Mouse (Mus musculus) inflammation-experienced regulatory T-cells, adult 6 months (primary cell): ENCODE measurements around the gene Clec3b. TPM values are rescaled to one million over a fixed set of nuclear protein-coding genes. Genes with fewer than 3 reads are reported as not detected.
A peak's percentile ranks its signal among the peaks of the same experiment; 100 is the strongest.

Experiments used
- ATAC-seq: one replicate; pipeline ENCODE4 v1.8.0; 2017
- polyA plus RNA-seq, 3 experiments: library from polyadenylated mRNA; unstranded; fragments of 100-300 nt; shearing (Covaris generic); gene quantifications; one replicate each; pipeline ENCODE4 v1.2.1; 2017

The Clec3b gene
- under 1 TPM in 1 of 3 experiments, not detected in 2; 0.46 TPM for polyA plus RNA-seq

DNA sequence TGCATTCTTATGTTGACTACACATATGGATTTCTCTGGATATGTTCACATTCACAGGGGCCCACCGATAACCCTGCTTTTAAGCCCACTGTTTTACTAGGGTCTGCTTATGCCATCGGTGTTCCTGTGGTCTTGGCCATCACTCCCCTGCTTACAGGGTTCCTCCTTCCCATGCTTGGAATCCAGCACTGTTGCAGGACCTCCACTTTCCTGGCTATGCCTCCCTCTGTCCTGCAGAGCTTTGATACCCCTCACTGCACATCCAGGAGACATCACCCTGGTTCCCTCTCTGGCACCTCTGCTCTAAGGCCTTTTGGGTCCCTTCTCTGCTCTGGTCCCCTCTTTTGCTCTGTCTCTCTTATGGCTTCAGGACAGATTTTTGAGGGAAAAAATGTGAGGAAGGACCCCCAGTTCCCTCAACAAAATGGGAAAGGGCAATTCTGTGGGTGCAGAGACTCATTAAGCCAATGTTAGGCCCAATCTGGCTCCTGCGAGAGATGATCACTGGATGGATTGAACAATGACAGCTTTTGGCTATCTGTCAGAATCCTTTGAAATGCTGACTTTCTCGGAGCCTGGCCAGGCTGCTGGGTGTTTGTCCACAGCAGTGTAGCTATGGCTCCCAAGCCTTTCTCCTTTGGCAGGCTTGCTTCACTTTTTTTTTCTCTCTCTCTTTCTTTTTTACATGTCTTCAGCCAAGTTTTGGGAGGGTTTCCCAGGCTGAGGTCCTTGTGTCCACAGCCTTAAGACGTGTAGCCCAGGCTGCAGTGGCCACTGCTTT lies at the start of gene Clec3b:
Gene Clec3b, plus strand, starts transcription at position 706 of the 780 bp plus-strand sequence.
- ATAC-seq = no peak

DNA sequence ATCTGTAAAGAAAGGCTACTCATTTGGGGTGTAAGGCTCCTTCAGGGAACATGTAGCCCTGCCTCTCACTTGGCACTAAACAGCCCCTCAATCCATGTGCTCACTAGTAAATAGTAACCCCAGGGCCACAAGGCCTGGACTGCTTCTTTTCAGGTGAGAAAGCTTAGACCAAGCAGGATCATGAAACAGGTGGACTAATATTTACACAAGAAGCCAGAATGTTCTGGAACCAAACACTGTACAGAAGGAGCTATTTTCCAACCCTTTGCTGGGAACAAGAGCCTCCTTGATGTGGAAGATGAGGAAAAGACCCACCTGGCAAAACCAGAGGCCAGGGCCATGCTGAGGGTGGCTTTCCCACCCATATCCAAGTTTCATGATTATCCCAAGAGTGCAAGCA lies 47.3 kb upstream of the Clec3b start:
- no peak for ATAC-seq

DNA sequence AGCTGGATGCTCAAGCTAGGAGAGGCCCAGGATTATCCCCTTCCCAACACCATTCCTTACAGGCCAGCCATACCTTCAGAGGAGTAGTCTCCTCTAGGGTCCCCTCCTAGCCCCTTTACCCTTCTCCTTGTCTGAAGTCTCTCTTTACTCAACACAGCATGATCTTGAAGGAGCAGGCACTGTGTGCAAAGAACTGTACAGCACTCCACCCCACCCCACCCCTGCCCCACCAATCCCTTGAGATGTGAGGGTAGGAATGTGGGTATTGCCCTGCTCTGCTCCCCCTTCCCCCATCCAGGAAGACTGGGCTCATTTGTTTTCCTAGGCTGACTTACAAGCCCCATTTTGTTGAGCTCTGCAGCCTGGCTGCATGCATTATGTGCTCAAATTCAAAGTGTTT lies 46.4 kb upstream of the Clec3b start:
- no peak for ATAC-seq

DNA sequence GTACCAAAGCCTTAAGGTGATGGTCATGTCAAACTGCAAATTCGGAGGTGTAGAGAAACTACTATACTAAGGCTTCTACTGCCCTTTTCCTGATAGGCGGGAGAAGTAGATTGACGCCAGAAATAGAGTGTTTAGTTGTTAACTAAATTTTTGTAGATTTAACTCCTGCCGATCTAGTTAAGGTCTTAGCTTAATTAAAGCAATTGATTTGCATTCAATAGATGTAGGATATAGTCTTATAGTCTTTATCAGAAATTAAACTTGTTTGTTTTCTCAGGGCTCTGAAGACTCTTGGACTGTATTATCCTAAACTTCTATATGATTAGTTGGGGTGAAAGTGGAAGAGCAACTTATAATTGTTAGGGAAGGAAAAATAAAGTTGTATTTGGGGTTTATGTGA lies 43.6 kb upstream of the Clec3b start:
- peak; percentile 98 for ATAC-seq

DNA sequence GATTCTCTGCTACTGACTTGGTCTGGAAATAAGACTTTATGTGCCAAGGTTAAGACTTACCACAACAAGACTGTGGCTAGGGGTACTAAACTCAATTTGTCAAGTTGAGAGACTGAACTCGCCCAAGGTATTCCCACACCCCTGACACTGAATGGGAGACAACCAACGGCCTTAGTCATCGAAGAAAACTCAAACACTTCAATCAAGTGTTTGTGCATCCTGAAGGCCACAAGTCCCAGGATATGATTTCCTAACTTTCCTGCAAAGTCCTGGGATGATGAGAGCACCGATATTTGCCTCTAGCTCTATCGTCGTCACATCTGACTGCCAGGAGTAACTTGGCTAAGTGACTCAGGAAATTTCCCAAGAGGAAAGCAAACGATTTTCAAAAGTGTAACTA lies 41.6 kb upstream of the Clec3b start:
- no peak for ATAC-seq

DNA sequence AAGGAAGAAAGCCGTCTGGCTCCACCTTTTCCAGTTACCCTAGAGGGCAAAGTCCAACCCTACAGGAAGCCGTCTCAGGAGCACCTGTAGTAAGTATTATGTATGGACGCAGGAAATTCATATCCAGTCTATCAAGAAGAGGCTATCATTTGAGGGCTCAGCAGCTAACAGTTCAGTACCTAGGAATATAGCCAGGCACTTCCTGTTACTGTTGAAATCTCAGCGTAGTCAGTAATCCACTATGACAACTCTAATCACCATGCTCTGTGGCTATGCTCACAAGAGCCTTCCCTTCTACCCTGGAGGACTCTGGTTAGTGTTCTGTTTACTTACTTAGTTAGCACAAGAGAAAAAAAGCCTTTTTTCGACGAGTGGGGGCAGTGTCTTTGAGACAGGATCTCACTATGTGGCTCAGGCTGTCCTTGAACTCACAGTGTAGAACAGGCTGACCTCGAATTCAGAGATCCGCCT lies 39.0 kb upstream of the Clec3b start:
- no peak for ATAC-seq

DNA sequence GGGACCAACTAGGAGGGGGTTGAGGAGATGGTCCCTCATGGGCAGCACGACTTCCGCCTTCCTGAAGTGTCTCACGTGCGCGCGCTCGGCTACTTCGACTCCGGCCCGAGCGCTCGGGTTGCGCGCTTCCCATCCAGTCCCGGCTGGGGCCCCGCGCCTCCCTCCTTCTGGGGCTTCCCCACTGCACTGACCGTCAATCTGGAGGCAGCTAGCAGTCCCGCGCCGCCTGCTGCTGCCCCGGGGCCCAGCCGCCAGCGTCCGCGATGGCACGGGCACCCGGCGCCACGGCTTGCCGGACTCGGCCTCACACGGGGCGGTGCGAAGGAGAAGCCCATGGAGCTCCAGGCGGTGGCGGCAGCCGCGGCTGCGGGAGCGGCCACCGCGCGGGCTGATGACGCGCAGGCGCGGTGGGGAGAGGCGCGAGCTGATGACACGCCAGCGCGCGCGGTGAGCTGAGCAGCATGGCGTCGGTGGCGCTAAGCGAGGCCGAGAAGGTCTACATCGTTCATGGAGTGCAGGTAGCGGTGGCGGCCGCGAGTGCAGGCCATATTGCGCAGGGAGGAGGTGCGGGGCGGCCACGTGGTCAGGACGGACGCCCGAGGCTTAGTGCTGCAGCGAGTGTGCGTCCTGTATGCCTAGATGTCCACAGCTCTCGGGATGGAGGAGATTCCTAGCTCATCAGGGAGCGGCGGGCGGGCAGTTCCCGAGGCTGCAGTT lies 37.8 kb upstream of the Clec3b start, which contains the start of the genes Zdhhc3 and Exosc7:
Gene Zdhhc3, minus strand, starts transcription at position 401 of the 717 bp plus-strand sequence.
Gene Exosc7, plus strand, starts transcription at position 411 of the 717 bp plus-strand sequence.
- peak; percentile 87 for ATAC-seq

DNA sequence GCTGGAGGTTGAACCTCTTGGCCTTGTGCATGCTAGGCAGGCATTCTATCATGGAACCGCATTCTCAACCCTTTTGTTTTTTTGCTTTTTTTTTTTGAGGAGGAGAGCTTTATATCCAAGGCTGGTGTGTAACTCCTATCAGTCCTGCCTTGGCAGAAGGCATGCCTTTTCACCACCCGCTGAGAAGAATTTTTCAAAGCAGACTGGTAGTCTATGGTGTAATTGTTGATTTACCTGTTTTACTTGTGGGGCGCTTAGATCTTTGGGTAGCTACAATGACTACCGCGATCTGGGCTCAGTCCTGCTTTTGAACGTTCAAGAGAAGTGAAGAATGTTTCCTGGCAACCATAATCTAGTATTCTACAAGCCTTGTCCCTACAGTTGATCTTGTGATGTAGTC lies 36.8 kb upstream of the Clec3b start:
- ATAC-seq = no peak

DNA sequence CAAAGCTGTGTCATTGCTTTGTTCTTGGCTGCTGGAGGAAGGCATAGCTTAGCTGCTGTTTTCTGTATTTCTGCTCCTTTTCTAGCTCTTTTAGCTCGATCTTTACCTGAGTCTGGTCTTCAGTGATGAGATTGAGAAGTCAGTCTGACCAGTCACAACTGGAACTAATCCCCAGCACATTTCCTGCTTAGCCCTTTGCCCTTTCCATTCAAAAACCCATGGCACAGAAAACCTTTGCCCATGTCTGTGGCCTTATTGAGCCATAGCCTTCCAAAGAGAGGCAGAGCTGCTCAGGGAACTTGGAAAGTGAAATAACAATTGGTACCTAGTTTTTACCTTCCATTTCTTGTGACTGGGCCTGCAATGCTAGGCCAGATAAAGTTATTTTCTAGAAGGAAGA lies 35.2 kb upstream of the Clec3b start:
- no peak for ATAC-seq

DNA sequence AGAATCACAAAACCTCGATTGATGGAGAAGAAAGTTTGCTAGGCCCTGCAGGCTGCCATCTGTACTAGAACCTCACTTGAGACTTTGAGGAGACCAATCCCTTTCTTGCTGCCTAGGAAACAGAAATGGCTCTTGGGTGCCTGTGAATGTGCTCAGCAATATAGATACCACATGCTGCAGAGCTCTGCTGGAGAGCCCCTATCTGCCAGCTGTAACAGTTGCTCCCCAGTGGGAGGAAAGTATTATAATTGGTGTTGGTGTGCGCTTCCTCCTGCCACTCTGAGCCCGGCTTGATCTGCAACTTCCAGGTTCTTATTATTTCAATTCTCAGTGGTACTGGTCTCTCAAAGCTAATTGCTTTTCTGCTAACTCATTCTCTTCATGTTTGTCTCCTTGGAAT lies 27.7 kb upstream of the Clec3b start:
- ATAC-seq = no peak

DNA sequence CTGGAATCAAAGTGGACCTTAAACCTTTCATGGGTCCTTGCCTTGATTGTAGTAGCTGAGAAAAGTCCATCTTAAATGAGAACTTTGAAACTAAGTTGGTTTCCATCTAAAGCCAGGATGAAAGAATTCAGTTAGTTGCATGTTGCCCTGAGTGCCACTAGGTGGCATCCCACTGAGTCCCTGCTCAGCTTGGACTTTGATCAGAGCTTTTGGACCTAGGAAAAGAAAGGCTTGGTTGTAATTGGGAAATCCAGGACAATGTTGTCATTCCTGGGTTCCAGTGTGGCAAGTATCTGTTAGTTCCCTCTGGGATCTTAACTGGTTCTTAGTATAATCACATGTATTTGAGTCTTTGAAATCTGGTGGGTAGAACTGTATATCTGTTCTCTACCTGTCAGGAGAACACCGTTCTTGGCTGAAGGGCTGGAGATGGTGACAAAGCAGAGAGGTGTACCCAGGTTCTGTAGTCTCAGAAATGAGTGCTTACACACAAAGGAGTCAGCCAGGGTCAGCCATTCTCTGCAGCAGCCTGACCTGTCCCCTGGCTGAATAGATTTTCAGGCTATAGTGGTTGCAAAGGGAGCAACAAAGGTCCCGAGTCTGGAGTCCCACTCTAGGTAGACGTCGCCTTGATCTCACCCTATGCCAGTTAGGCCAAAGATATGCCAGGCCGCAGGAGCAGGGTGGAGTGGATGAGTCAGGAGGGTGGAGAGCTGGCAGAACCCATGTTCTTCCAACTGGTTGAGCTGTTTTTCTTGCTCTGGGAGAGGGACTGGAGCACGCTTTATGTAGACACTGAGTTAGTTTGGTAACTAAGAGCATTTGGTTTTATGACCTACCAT lies 27.0 kb upstream of the Clec3b start:
- ATAC-seq = peak; percentile 63

DNA sequence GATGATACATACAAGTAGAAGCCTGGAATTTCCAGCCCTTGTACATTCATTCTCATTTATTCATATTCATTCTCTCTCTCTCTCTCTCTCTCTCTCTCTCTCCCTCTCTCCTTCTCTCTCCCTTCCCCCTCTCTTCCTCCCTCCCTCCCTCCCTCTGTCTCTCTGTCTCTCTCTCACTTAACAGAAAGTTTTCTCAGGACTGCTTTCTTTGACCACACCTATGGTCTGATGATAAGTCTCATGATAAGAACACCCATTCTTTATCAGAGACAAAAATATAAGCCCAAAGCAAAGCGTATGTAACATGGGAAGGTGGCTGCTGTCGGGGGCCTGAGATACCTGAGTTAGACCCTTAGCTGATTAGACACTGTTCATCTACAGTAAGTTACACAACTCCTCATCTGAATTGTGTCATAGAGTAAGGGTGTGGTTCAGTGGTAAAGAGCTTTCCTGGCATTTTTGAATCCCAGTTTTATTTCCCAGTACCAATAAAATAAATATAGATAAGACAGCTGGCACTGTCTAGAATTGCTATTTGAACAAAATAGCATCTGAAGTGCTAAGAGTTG lies 26.2 kb upstream of the Clec3b start:
- no peak for ATAC-seq

DNA sequence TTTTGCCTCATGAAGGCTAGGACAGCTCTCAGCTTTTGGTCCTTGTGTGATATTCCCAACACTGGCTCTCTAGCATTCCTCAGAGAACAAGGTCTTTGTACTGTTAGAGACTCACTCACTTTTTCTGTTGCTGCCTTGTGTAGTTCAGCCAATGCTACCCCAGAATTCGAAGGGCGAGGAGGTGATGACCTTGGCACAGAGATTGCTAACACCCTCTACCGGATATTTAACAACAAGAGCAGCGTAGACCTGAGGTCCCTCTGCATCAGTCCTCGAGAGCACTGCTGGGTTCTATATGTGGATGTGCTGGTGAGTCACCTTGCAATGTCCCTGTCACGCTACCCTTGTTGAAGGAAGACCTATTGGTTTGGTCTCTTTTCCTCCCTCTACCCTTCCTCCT lies 23.1 kb upstream of the Clec3b start:
- ATAC-seq = no peak

DNA sequence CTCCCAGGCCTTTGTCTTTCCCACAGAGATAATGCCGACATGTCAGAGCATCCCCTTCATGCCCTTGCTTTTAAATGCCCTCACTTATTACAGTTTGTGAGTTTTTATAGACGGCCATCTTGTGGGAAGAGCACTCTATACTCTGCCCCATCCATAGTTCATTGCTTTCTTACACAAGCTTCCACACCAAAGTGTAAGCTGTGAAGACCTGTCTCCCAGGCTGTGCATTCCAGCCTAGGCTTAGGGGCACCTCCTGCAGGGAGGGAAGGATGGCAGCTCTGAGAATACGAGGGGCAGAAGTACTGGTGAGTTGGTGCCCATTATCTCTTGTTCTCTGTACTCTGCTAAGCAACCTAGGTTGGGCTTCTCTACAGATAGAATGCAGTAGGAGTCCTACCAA lies 17.8 kb upstream of the Clec3b start:
- no peak for ATAC-seq

DNA sequence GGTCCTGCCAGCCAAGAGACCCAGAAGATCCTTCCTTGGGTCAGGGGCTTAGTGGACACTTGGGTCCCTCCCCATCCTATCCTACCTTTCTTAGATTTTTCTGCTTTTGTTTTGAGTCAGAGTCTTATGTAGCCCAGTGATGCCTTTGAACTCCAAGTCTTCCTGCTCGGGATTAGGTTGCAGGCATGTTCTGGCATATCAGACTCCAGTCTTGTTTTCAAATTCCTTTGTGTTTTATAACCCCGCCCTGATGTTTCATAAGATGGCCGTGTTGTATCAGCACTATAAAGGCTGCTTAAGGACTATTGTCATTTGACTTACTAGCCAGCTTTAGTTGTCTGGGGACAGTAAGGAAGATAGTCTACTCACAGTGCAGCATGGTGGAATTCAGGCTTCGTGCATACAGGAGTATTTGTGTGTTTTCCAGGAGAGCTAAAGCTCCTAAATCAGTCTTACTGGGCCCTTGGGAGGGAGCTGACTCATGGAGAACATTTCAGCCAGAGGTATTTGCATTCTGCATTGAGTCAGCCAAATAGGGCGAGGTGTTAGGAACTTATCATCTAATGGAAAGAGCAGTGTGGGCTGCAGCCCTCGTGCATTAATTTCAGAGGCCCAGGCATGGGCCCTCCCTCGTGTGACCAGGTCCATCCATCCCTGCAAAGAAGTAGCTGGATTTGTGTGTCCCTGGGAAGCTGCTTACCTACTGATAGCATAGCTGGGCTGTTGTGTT lies 13.6 kb upstream of the Clec3b start:
- no peak for ATAC-seq

DNA sequence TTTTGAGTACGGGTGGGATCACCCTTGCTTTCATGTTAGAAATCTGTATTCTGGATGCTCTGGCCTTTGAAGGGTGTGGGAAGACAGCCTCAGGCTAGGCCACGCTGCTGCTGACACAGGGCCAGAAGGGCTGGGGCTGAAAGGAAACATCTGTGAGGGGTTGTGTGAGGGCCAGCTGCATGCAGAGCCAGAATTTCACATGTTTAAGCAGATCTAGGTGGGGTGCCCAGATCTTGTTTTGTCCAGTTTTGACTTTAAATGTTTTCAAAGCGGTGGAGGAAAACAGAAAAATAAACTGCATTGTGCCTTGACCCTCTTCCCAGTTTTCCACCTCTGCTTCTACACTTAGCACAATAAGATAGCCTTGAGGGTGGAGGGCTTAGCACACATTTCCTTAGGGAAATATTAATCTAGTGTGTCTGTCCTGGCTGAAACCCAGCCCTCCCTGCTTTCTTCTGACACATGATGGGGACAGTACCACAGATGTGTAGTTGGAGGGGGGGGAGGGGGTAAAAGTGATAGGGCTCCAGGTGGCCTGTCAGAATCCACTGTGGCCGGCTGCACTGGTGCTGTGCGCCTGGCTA lies 11.8 kb upstream of the Clec3b start:
- no peak for ATAC-seq

DNA sequence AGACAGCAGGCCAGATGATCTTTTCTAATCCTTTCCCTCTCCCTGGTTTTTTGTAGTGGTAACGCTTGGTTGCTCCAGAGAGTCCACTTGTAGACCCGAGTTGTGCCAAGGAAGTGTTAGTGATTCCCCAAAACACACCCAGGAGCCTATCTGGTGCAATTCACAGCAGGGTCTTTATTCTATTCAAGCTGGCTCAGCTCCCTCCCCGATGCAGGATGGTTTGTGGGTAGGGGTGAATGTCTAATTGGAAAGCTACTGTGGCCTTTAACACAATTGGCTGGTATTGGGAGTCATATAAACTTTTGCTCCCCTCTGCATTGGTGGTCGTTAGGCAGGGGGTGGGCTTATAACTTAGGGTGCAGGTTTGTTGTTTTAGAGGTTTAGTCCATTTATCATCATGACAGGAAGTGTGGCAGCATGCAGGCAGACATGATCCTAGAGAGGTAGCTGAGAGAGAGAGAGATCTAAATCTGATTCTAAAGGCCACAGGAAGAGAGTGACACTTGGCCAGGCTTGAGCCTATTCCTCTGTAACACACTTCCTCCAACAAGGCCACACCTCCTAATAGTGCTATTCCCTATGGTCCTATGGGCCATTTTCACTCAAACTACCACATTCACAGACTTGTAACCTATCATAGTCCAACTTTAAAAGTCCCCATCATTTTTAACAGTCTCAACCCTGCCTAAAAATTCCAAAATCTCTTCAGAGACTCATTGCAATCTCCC lies 10.7 kb upstream of the Clec3b start:
- ATAC-seq = no peak

DNA sequence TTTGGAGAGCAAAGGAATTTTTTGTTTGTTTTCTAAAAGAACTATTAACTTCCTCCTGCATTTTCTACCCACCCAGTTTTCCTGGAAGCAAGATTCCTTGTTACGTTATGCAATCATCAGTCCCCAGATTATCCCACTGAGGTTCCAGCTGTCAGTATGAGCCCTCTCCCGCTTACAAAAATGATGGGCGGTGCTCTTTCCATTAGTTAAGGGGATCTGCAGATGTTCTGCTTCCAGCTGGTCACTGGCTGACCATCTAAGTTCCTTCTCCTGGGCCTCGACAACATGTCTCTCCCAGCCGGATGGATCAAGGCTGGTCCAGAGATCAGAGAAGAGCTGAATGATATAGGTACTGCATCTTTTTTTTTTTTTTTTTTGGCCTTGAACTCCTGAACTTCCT lies 2.3 kb upstream of the Clec3b start:
- ATAC-seq = no peak

DNA sequence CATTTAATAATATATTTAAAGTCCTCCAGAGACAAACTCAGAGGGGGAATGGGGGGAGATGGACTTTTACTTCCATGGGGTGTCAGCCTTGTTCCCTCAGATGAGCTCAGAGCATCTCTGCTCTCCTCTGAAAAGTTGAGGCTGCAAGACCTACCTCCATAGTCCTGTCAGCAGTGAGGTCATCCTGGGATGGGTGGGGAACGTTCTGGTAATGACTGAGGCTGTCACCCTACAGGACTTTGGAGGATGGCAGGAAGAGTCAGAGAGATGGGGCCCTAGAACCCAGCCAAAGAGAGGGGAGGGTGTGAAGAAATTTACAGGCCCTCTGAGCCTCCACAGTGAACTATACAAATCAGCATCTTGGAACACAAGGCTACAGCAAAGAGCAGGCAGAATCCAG lies 815 bp downstream of the Clec3b start:
- ATAC-seq = peak; percentile 14

DNA sequence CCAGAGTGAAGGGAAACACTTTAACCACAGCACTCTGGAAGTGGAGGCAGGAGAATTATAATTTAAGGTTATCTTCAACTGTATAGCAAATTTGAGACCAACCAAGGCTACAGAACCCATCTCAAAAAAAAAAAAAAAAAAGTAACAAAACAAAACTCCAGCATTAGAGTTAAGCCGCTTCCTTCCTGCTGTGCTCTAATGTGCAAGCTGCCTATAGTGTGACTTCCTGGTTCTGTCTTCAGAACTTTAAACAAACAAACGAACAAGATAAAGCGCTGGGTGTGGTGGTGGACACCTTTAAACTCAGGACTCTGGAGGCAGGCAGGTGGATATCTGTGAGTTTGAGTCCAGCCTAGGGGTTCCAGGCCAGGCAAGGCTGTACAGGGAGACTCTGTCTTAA lies 1.3 kb downstream of the Clec3b start:
- ATAC-seq = peak; percentile 88

DNA sequence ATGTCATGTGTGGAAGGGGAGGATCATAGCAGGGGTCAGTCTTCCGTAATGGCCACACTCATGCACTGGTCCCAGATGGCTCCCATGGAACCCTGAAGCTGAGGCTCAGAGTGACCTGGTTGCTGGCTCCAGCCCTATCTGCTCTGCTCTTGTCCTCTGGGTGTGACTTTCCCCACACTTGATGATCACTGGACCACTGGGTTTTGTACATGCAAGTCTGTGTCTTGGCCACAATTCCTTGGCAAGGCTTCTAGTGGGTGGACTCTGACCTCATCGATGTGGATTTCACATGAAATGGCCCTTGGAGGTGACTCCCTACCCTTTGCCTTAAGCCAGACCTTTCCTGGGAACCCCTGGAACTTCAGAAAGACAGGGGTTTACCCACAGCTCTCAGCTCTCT lies 2.4 kb downstream of the Clec3b start:
- ATAC-seq = no peak
